Mouse (Mus musculus) ES-E14 (cell line): ENCODE data around the gene Fcrlb.

ENCODE experiments used
- CHD2 ChIP-seq: IDR thresholded peaks from 2 replicates; pipeline ENCODE4 v1.6.1; 2014; ENCODE audit warnings: mild to moderate bottlenecking, low read depth, low read length, inconsistent platforms
- HCFC1 ChIP-seq: IDR thresholded peaks from 2 replicates; pipeline ENCODE4 v1.6.1; 2012; ENCODE audit warnings: low read length, inconsistent platforms, borderline replicate concordance; ENCODE audit not compliant: insufficient read depth
- ZNF384 ChIP-seq: IDR thresholded peaks from 2 replicates; pipeline ENCODE4 v1.6.1; 2012; ENCODE audit warnings: low read depth, low read length, inconsistent platforms

- no peak for TF ChIP-seq CHD2
- no peak for TF ChIP-seq ZNF384
- TF ChIP-seq HCFC1, result 0 out of 2 replicates have a peak, but pooled peaks have one; percentile 39
These were observed 27.7 kb downstream of the Fcrlb start, which contains the start of the genes Gm26620 and Dusp12 for GRCm38 (mm10) chr1:170884978-170885561.
